Mouse (Mus musculus) adrenal gland, adult 2 months (tissue): ENCODE data around the gene Defb43. TPM values are rescaled to one million over a fixed set of nuclear protein-coding genes. Genes with fewer than 3 reads are reported as not detected.
A peak's percentile ranks its signal among the peaks of the same experiment; 100 is the strongest.

Experiments used
- DNase-seq: peaks from one replicate; pipeline ENCODE4 v3.0.0; 2021
- polyA plus RNA-seq: library from polyadenylated mRNA; depleted of rRNA; stranded (reverse); fragments of >200 nt; gene quantifications from 2 replicates; pipeline ENCODE4 v1.2.3, GENCODE M21; 2012; rRNA removed
- total RNA-seq, 2 experiments: library from RNA; stranded (reverse); gene quantifications; 2 replicates each; pipeline ENCODE4 v1.2.3; 2021

The Defb43 gene
- total and polyA plus RNA-seq, 3 experiments: not detected

GRCm38 (mm10) chr14:63066630-63067310 is 55.2 kb downstream of the Defb43 start:
- peak; percentile 64 for DNase-seq

Other genes with a start within 250 kb of the Defb43 start
- gene Wdfy2, start 174.1 kb upstream of the Defb43 start, total RNA-seq: 10 to 100 TPM; 29.5 to 31.9 TPM
- 9.0 and 14.0 TPM in 2 replicates for gene Wdfy2, start 174.1 kb upstream of the Defb43 start, polyA plus RNA-seq
- not detected for gene Defb48, start 27.3 kb upstream of the Defb43 start, total RNA-seq
- gene Defb48, start 27.3 kb upstream of the Defb43 start, polyA plus RNA-seq: not detected in 2 replicates
- not detected for gene Defb47, start 13.7 kb upstream of the Defb43 start, total RNA-seq
- not detected in 2 replicates for gene Defb47, start 13.7 kb upstream of the Defb43 start, polyA plus RNA-seq
- under 1 TPM; 0.14 to 0.97 TPM for gene Defb42, start 35.2 kb downstream of the Defb43 start, total RNA-seq
- gene Defb42, start 35.2 kb downstream of the Defb43 start, polyA plus RNA-seq: 0.50 and 0.76 TPM in 2 replicates
- not detected for gene Defb30, start 38.2 kb downstream of the Defb43 start, total RNA-seq
- gene Defb30, start 38.2 kb downstream of the Defb43 start, polyA plus RNA-seq: not detected in 2 replicates